Mouse (Mus musculus) kidney, postnatal 10 days (tissue): Measurements from ENCODE around the gene Gm38431.

Experiments used
- DNase-seq: peaks from one replicate; pipeline ENCODE4 v3.0.0; 2021; ENCODE audit warnings: mixed read lengths

Gene Gm38431

GRCm38 (mm10) chr9:21091707-21092320, at the start of gene Gm38431, which contains the start of gene Raver1:
Gene Gm38431 (minus strand): TSS chr9:21091997.
Gene Raver1 (minus strand): TSS chr9:21092008.
- peak; percentile 99 for DNase-seq

DNA sequence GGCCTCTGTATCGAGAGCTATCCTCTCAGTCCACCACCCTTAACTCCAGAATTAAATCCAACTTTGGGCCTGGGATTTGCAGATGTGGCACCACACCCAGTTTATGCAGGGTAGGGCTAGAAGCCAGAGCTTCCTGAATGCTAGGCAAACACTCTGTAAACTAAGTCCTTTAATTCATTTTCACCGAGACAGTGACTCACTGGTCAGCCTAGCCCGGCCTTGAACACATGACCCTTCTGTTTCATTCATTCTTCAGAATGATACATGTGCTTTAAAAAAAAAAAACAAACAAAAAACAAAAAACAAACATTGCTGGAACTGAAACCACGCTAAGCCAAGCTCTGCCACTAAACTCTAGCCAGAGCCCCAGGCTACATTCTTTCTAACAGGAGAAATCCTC, 46.6 kb upstream of the Gm38431 start:
- DNase-seq = no peak

GRCm38 (mm10) chr9:21137229-21137628, 45.4 kb upstream of the Gm38431 start:
- DNase-seq = peak; percentile 77

- peak; percentile 35 for DNase-seq
Measured at GRCm38 (mm10) chr9:21136401-21136800, 44.6 kb upstream of the Gm38431 start.

DNA sequence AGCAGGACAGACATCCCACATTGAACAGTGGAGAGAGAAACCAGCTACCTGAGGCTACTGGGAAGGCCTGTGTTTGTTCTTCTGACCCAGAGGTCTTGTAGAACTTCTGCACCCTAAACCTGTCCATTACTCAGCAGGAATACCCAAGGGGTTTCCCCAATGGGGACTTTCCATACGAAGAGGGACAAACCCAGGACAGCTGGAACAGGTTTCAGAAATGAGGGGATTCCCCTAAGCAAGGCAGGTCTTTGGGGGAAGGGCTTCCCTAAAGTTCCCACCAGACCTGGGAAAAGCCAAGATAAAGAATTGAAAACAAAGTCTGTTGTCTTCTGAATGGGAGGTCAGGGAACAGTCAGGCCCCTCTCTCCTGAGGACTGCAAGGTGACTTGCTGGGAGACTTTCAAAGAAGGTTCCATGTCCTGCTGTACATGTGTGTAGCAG, 44.2 kb upstream of the Gm38431 start:
- no peak for DNase-seq

DNA sequence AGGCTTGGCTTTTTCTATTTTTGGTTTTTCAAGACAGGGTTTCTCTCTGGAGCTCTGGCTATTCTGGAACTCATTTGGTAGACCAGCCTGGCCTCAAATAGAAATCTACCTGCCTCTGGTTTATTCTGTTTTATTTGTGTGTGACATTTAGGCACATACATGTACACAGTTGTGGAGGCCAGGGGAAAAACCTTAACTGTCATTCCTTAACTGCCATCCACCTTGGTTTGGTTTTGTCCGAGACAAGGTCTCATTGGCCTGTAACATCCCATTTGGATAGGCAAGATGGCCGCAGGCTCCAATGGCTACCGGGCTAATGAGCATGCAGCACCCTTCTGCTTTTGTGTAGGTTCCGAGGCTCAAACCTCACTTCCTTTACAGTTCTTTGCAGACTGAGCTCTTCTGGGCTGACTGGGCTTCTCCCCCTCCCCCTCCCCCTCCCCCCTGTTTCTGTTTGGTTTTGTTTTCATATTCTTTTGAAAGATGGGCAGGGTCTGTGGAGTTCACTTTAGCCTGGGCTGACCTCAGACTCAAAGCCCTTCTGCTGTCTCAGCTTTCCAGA, 43.6 kb upstream of the Gm38431 start:
- no peak for DNase-seq

GRCm38 (mm10) chr9:21134595-21135328, 43.0 kb upstream of the Gm38431 start:
- DNase-seq = no peak

DNA sequence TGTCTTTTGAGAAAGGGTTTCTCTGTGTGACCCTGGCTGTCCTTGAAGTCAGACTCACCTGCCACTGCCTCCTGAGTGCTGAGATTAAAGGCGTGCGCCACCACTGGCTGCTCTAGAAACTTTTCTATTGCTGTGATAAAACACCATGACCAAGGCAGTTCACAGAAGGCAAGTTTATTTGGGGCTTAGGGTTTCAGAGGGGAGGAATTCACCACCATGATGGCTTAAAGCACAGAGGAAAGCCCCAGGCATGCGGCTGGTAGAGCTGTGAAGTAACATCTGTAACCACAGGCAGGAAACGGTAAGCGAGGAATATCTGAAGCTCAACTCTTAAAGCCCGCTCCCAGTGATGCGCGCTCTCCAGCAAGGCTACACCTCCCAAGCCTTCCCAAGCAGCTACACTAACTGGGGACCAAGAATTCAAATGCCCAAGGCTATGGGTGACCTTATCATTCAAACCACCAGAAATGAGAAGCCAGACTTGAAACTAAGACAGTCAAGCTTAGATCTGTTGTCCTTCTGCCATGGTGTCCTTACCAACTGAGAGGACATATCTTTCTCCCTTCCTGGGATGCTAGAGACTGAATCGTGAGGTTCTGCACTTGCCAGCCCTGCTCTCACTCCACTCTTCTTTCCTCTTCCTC, 41.4 kb upstream of the Gm38431 start:
- no peak for DNase-seq

DNA sequence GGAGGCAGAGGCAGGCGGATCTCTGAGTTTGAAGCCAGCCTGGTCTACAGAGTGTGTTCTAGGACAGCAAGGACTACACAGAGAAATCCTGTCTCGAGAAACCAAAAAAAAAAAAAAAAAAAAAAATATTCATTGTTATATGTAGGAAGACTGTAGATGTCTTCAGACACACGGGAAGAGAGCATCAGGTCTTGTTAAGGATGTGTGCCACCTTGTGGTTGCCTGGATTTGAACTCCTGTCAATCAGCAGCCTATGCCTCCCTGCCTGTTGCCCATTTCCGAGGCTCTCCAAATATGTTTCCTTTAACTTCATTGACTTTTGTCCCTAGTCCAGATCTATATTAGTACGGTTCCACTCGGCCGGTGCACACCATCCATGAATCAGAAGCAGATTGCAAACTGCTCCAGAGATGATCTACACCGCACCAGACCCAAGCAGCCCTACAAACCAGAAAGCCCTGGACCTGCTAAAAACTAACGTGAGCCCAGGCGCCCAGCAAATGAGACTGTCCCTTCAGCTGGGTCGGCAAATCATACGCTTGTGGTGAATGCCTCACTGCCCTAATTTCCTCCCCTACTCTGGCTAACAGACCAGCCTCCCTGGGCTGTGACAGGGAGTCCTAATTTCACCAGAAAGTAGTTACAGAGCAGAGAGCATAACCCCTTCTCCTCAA, 40.4 kb upstream of the Gm38431 start:
- peak; percentile 43 for DNase-seq

DNA sequence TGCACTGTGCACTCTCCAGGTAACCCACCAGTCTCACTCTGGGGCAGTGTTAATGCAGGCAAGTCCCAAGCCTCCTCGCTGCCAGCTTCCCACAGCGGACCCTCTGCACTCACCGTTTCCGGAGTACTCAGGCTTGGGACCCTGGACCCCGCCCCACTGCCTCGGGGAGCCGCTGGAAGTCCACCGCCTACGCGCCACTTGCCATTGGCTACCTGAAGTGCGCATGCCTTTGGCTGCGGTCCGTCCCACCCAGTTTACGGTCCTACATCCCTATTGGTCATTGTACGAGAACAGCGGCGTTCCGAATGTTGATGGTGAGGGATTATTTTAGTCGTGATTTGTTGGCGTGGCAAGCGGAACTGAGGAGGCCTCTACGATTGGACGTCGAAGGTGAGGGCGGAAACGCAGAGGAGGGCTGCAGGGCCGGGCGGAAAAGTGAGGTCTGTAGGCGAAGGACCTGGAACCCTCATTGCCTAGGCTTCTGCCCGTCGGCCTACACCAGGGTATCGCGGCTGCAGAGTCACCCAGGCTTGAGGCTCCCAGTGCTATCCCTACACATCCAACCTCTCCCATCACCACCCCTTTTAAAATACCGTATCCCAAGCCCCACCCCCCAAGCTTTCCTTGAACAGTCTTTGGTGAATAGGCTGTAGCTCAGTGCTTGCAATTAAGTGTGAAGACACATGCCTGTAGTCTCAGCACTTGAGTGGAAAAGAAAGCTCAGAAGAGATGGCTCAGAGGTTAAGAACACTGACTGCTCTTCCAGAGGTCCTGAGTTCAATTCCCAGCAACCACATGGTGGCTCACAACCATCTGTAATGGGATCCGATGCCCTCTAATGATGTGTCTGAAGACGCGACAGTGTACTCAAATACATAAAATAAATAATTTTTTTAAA, 39.5 kb upstream of the Gm38431 start, which contains the start of gene Tyk2:
Tyk2 (minus strand) TSS at position 185 of the 898 bp plus-strand sequence.
- peak; percentile 94 for DNase-seq

DNA sequence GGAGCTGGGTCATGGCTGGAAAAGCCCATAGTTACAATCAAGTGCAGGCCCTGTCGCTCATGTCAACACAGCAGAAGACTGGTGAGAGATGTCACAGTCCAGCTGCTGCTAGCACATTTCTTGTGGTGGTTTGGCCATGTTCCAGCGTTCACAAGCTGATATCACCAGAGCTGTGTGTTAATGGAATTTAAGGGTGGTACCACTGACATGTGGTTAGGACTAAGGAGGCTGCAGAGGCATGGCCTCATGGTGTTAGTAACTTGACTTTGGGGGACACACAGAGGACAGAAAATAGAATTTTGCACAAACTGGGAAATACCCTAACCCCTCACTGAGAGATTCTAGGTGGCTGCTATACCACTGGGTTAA, 34.4 kb upstream of the Gm38431 start:
- DNase-seq = no peak

- no peak for DNase-seq
Measured at GRCm38 (mm10) chr9:21125502-21126258, 33.9 kb upstream of the Gm38431 start.

- DNase-seq = no peak
Measured at GRCm38 (mm10) chr9:21124837-21125236, 33.0 kb upstream of the Gm38431 start.

- peak; percentile 35 for DNase-seq
Measured at GRCm38 (mm10) chr9:21121483-21121882, 29.7 kb upstream of the Gm38431 start.

GRCm38 (mm10) chr9:21117073-21117472, 25.3 kb upstream of the Gm38431 start:
- no peak for DNase-seq

DNA sequence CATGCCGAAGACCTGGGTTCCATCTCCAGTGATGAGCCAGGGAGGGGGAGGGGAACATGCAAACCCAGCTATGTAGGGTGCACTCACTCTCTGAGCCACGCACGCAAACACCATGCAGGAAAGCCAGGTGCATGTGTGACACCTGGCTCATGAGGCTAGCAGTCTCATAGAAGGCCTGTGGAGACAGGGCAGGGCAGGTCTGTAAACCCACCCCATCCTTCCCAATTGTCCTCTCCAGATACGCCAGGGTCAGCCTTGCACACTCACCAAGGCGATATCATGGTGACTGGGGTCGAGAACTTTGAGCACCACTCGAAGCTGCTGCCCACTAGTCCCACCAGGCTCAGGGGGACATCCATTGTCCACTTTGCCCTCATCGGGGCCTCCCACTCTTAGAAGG, 23.3 kb upstream of the Gm38431 start:
- no peak for DNase-seq

GRCm38 (mm10) chr9:21114190-21114589, 22.4 kb upstream of the Gm38431 start:
- DNase-seq = no peak

DNA sequence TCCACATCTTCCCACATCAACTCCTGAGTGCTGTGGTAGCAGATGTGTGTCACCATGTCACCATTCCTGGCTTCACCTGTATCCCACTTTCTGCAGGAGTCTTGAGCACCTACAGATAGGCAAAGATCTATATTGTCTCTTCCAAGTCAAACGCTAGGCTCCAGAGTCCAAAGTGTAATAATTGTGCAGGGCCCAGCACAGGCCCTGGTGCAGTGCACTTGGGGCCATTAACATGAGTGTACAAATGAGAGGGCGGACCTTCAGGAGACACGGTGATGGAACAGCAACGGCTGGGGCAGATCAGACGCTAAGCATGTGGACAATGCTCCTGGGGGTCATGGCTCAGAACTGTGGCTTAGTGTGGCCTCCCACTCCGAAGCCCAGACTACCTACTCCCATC, 22.0 kb upstream of the Gm38431 start:
- DNase-seq = no peak

DNA sequence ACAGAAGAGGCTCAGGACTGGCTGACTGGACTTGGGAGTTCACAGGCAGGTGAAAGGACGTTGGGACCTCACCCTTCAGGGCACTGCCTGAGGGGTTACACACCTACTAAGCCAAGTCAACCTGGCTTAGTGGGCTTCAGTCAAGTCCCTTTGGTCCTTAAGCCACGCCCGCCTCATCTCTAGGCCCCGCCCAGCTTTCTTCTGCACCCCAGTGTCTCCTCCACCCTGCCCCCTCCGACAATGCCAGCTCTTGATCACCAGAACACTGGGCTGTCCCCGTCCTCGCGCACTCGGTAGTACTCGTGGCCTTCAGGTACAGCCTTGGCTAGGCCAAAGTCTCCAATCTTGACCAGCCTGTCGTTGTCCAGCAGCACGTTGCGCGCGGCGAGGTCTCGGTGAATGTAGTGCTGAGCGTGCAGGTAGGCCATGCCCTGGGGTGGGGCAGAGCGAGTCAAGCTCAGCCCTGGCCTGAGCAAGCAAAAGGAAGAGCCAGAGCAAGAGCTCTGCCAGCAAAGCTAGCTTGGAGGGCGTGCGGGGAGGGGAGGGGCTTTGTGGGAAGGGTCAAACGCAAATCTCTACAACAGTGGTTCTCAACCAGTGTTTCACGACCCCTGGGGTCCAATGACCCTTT, 15.9 kb upstream of the Gm38431 start:
- no peak for DNase-seq

GRCm38 (mm10) chr9:21105760-21106564, 14.2 kb upstream of the Gm38431 start:
- DNase-seq = no peak
